Mouse (Mus musculus): ENCODE data around the gene Gm28729.
"Not testable (repeated sequence)": the region's sequence is repeated elsewhere in the genome, so short reads cannot be mapped to it uniquely, and the experiment has no call there.

Gm28729 gene

GRCm38 (mm10) chr9:96521574-96521973 lies 3.5 kb downstream of the Gm28729 start:
- not testable (repeated sequence) for DNase-seq (ENCODE audit: low spot score in 2 of 2)

- DNase-seq (ENCODE audit: low spot score in 2 of 2) = no peak
These were observed 7.6 kb downstream of the Gm28729 start for GRCm38 (mm10) chr9:96517429-96517828.

GRCm38 (mm10) chr9:96516806-96517205 lies 8.3 kb downstream of the Gm28729 start:
- DNase-seq (ENCODE audit: low spot score in 2 of 2) = no peak

GRCm38 (mm10) chr9:96515737-96516136 lies 9.3 kb downstream of the Gm28729 start:
- DNase-seq (ENCODE audit: low spot score in 2 of 2) = no peak

GRCm38 (mm10) chr9:96514278-96514677 lies 10.8 kb downstream of the Gm28729 start:
- DNase-seq (ENCODE audit: low spot score in 2 of 2) = no peak

- DNase-seq (ENCODE audit: low spot score in 2 of 2) = peak in 1 of 2 experiments; percentile 51
These were observed 19.0 kb downstream of the Gm28729 start for GRCm38 (mm10) chr9:96506011-96506498.

GRCm38 (mm10) chr9:96505156-96505555 lies 19.9 kb downstream of the Gm28729 start:
- DNase-seq (ENCODE audit: low spot score in 2 of 2) = no peak

GRCm38 (mm10) chr9:96504116-96504895 lies 20.8 kb downstream of the Gm28729 start:
- DNase-seq (ENCODE audit: low spot score in 2 of 2) = no peak

- no peak for DNase-seq (ENCODE audit: low spot score in 2 of 2)
These were observed 22.0 kb downstream of the Gm28729 start for GRCm38 (mm10) chr9:96502856-96503610.

- DNase-seq (ENCODE audit: low spot score in 2 of 2) = no peak
These were observed 23.8 kb downstream of the Gm28729 start for GRCm38 (mm10) chr9:96501217-96501616.

- no peak for DNase-seq (ENCODE audit: low spot score in 2 of 2)
These were observed 31.9 kb downstream of the Gm28729 start for GRCm38 (mm10) chr9:96493212-96493611.

GRCm38 (mm10) chr9:96491810-96492209 lies 33.3 kb downstream of the Gm28729 start:
- peak in 1 of 2 experiments; percentile 43 for DNase-seq (ENCODE audit: low spot score in 2 of 2)

GRCm38 (mm10) chr9:96487869-96488268 lies 37.2 kb downstream of the Gm28729 start:
- not testable (repeated sequence) for DNase-seq (ENCODE audit: low spot score in 2 of 2)

- no peak for DNase-seq (ENCODE audit: low spot score in 2 of 2)
These were observed 41.4 kb downstream of the Gm28729 start for GRCm38 (mm10) chr9:96483648-96484047.

GRCm38 (mm10) chr9:96483028-96483427 lies 42.0 kb downstream of the Gm28729 start:
- DNase-seq (ENCODE audit: low spot score in 2 of 2) = no peak

- DNase-seq (ENCODE audit: low spot score in 2 of 2) = peak; percentile 99
These were observed 46.8 kb downstream of the Gm28729 start, which contains the start of gene Rnf7 for GRCm38 (mm10) chr9:96478071-96478888. Gene Rnf7 (minus strand): TSS chr9:96478675.

- DNase-seq (ENCODE audit: low spot score in 2 of 2) = no peak
These were observed 52.7 kb downstream of the Gm28729 start for GRCm38 (mm10) chr9:96472356-96472755.

GRCm38 (mm10) chr9:96471681-96472080 lies 53.4 kb downstream of the Gm28729 start:
- not testable (repeated sequence) for DNase-seq (ENCODE audit: low spot score in 2 of 2)

GRCm38 (mm10) chr9:96470266-96470974 lies 54.6 kb downstream of the Gm28729 start:
- no peak for DNase-seq (ENCODE audit: low spot score in 2 of 2)

- no peak for DNase-seq (ENCODE audit: low spot score in 2 of 2)
These were observed 55.4 kb downstream of the Gm28729 start for GRCm38 (mm10) chr9:96469556-96470265.

Measured in cerebellum, postnatal 4 days (tissue).